Mouse (Mus musculus) forebrain, embryonic 15.5 days (tissue): Measurements from ENCODE around the gene Bag2. TPM values are rescaled to one million over a fixed set of nuclear protein-coding genes. Genes with fewer than 3 reads are reported as not detected.
"Not testable (repeated sequence)": the region's sequence is repeated elsewhere in the genome, so short reads cannot be mapped to it uniquely, and the experiment has no call there.

ENCODE experiments used
- ATAC-seq: fragments of 200-750 bp; cut with Nextera tagmentation; replicated peaks from 2 replicates; pipeline ENCODE4 v1.8.0; 2017; ENCODE audit warnings: mild to moderate bottlenecking, moderate TSS enrichment, moderate library complexity
- H3K27ac ChIP-seq: fragments of 300-500 bp; sonication (generic); replicated peaks from 2 replicates; pipeline ENCODE4 v1.5.1; 2015; ENCODE audit warnings: mild to moderate bottlenecking, inconsistent platforms
- H3K27me3 ChIP-seq: fragments of 300-500 bp; sonication (generic); 2 replicates; pipeline ENCODE4 v1.6.1; 2015; ENCODE audit warnings: inconsistent platforms
- H3K36me3 ChIP-seq: fragments of 300-500 bp; sonication (generic); 2 replicates; pipeline ENCODE4 v1.6.1; 2015; ENCODE audit warnings: mild to moderate bottlenecking, inconsistent platforms
- H3K4me1 ChIP-seq: fragments of 300-500 bp; sonication (generic); 2 replicates; pipeline ENCODE4 v1.6.1; 2015; ENCODE audit warnings: inconsistent platforms
- H3K4me2 ChIP-seq: fragments of 300-500 bp; sonication (generic); replicated peaks from 2 replicates; pipeline ENCODE4 v1.6.1; 2015; ENCODE audit warnings: mild to moderate bottlenecking, inconsistent platforms
- H3K4me3 ChIP-seq: fragments of 300-500 bp; sonication (generic); 2 replicates; pipeline ENCODE4 v1.5.1; 2015; ENCODE audit warnings: mild to moderate bottlenecking, inconsistent platforms
- H3K9ac ChIP-seq: fragments of 300-500 bp; sonication (generic); replicated peaks from 2 replicates; pipeline ENCODE4 v1.6.1; 2015; ENCODE audit warnings: mild to moderate bottlenecking, inconsistent platforms
- H3K9me3 ChIP-seq: fragments of 300-500 bp; sonication (generic); 2 replicates; pipeline ENCODE4 v1.6.1; 2016; ENCODE audit warnings: inconsistent platforms
- WGBS: fragments of 180-500 bp; shearing (Covaris S2); methylation state at CpG from one replicate; pipeline ENCODE4 v1.1.7; 2015; ENCODE audit warnings: mixed read lengths; 5-methylcytosine and 5-hydroxymethylcytosine counted together
- polyA plus RNA-seq: library from polyadenylated mRNA; unstranded; fragments of >200 nt; fragmentation: Nextera tagmentation; extraction: Ambion mirVana; gene quantifications from 2 replicates; pipeline ENCODE4 v1.2.1, GENCODE M21; 2015

Bag2 gene
- polyA plus RNA-seq, 1 experiment from 2014 or later, result 23.7 TPM

- Histone ChIP-seq H3K9ac (no peak overlapping the region), H3K4me1 (no peaks in the 10 kb centered on the region), H3K36me3 (peaks cover 36% of the 10 kb centered on the region), H3K4me3 (no peak overlapping the region), H3K4me2 (no peak overlapping the region), H3K27me3 (no peaks in the 10 kb centered on the region), H3K27ac (no peak overlapping the region), H3K9me3 (no peaks in the 10 kb centered on the region)
- WGBS, result 87% methylated on average over 11 of the region's 11 CpGs
- no peak for ATAC-seq
These were observed 8.0 kb upstream of the Bag2 start for GRCm38 (mm10) chr1:33765468-33766080.

DNA sequence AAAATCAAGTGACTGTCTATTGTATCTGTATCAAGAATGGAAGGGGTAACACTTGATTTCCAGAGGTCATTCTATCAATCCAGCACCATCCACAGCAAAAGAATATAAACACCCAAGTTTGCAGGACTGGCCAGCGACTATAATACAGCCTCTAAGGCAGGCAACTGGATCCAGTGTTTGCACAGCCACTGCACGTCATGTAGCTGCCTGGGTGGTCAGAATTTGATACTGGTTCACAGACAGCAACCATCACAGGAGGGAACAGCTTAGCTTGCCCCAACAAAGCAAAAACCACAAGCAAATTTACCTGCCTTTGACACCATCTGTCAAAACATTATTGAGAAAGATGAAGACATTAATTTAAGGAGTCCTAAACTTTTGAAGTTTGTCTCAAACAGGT, 6.2 kb upstream of the Bag2 start:
- no peak overlapping the region for H3K4me3 ChIP-seq
- H3K4me1 ChIP-seq, result no peaks in the 10 kb centered on the region
- H3K9me3 ChIP-seq, result no peaks in the 10 kb centered on the region
- H3K36me3 ChIP-seq, result peaks cover 27% of the 10 kb centered on the region
- no peaks in the 10 kb centered on the region for H3K27me3 ChIP-seq
- ATAC-seq, result no peak
- no peak overlapping the region for H3K27ac ChIP-seq
- no peak overlapping the region for H3K4me2 ChIP-seq
- WGBS, result 69% methylated on average over 2 of the region's 2 CpGs
- H3K9ac ChIP-seq, result no peak overlapping the region

DNA sequence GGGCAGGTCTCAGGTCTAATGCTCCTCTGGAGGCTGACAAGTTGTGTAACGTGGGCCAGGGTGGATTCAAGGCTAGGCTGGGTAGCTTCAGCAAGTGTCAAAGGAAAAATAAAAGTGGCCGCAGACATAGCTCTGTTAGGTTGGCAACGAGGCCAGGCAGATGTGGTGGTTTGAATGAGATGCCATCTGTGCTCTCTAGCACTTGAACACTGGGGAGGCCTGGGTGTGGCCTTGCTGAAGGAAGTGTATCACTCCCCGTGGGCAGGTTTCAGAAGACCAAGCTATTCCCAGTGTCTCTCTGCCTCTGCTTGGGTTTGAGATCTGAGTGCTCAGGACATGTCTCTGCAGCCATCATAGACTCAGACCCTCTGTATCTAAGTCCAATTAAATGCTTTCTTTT, 893 bp upstream of the Bag2 start:
- no peak overlapping the region for H3K4me2 ChIP-seq
- H3K27me3 ChIP-seq, result no peaks in the 10 kb centered on the region
- H3K27ac ChIP-seq, result no peak overlapping the region
- 50% methylated on average over 4 of the region's 4 CpGs for WGBS
- ATAC-seq, result no peak
- H3K36me3 ChIP-seq, result peaks cover 19% of the 10 kb centered on the region
- peaks cover 30% of the 10 kb centered on the region for H3K4me1 ChIP-seq
- no peaks in the 10 kb centered on the region for H3K9me3 ChIP-seq
- H3K4me3 ChIP-seq, result no peak overlapping the region
- no peak overlapping the region for H3K9ac ChIP-seq

- H3K9me3 ChIP-seq, result no peaks in the 10 kb centered on the region
- H3K27me3 ChIP-seq, result no peaks in the 10 kb centered on the region
- WGBS, result 5% methylated on average over 14 of the region's 14 CpGs
- no peak overlapping the region for H3K27ac ChIP-seq
- ATAC-seq, result peak; percentile 53
- H3K4me2 ChIP-seq, result peak overlapping the region; percentile 95
- H3K36me3 ChIP-seq, result peaks cover 15% of the 10 kb centered on the region
- H3K9ac ChIP-seq, result peak overlapping the region; percentile 61
- peaks cover 30% of the 10 kb centered on the region for H3K4me1 ChIP-seq
- peak overlapping the region; percentile 77 for H3K4me3 ChIP-seq
These were observed 572 bp downstream of the Bag2 start for GRCm38 (mm10) chr1:33757033-33757413.

- H3K27me3 ChIP-seq, result no peaks in the 10 kb centered on the region
- H3K4me2 ChIP-seq, result peak overlapping the region; percentile 95
- peaks cover 11% of the 10 kb centered on the region for H3K36me3 ChIP-seq
- no peak overlapping the region for H3K27ac ChIP-seq
- no peaks in the 10 kb centered on the region for H3K9me3 ChIP-seq
- 22% methylated on average over 18 of the region's 18 CpGs for WGBS
- H3K4me1 ChIP-seq, result peaks cover 35% of the 10 kb centered on the region
- H3K9ac ChIP-seq, result no peak overlapping the region
- peak overlapping the region; percentile 77 for H3K4me3 ChIP-seq
- ATAC-seq, result no peak
These were observed 1.1 kb downstream of the Bag2 start for GRCm38 (mm10) chr1:33756258-33757032.

DNA sequence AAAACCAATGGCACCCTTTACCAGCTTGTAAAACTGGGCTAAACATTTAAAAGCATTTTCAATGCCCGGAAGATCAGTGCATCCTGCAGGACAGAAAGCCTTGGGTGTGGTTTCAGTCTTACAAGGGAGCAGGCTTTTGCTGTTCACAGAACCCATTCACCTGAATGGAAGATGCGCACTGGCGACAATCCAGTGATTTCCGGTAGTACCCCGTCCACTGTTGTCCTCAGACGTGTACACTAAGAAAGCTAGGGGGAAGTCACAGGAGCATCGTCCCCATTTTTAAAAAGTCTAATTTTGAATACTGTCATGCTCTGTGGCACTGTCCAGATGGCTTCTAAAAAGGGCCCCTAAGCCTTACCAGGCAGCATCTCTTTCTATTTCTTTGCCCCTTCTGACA, 1.8 kb downstream of the Bag2 start:
- ATAC-seq, result no peak
- H3K9me3 ChIP-seq, result no peaks in the 10 kb centered on the region
- H3K36me3 ChIP-seq, result peaks cover 8% of the 10 kb centered on the region
- H3K4me1 ChIP-seq, result peaks cover 38% of the 10 kb centered on the region
- H3K27me3 ChIP-seq, result no peaks in the 10 kb centered on the region
- no peak overlapping the region for H3K4me3 ChIP-seq
- H3K4me2 ChIP-seq, result no peak overlapping the region
- no peak overlapping the region for H3K27ac ChIP-seq
- 74% methylated on average over 7 of the region's 7 CpGs for WGBS
- H3K9ac ChIP-seq, result no peak overlapping the region

DNA sequence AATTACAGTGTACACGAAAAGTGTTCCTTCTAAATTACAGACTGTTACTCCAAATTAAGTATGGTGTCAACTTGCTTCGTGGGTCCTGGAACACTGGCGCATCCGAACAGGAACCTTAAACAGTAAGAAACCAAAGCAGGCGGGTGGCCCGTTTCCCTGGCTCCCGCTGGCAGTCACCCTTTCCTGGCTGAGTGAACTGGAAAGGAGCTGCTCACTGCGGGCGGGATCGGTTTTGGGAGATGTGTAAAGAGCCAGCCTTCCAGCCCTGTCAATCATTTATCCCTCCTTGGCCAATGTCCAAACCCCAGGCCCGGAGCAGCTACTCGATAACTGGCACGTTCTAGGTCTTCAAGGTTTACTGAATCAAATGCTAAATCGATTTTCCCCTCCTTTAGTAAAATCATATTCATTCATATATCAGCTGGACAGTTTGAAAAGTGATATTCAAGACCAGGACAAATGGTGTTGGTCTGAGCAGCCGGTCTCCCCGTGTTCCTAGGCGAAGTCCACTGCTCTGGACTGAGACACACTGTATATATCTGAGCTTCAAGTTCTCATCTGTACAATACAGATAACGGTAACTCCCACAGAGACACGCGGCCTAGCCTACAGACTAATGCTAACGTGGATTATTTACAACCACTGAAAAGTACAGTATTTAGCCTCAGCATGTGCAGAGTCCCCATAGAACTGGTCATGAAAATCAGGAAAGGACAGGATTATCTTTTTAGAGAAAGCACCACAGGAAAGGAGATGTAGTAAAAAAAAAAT, 2.4 kb downstream of the Bag2 start:
- no peaks in the 10 kb centered on the region for H3K9me3 ChIP-seq
- H3K36me3 ChIP-seq, result peaks cover 1% of the 10 kb centered on the region
- no peaks in the 10 kb centered on the region for H3K27me3 ChIP-seq
- no peak overlapping the region for H3K27ac ChIP-seq
- no peak overlapping the region for H3K4me3 ChIP-seq
- H3K4me2 ChIP-seq, result 0 out of 2 replicates have a peak overlapping the region, but pooled peaks have one; percentile 0
- no peak overlapping the region for H3K9ac ChIP-seq
- ATAC-seq, result no peak
- peaks cover 38% of the 10 kb centered on the region for H3K4me1 ChIP-seq
- WGBS, result 63% methylated on average over 21 of the region's 21 CpGs

- no peak for ATAC-seq
- peaks cover 38% of the 10 kb centered on the region for H3K4me1 ChIP-seq
- H3K9me3 ChIP-seq, result no peaks in the 10 kb centered on the region
- H3K9ac ChIP-seq, result no peak overlapping the region
- 92% methylated on average over 17 of the region's 17 CpGs for WGBS
- no peaks in the 10 kb centered on the region for H3K27me3 ChIP-seq
- no peaks in the 10 kb centered on the region for H3K36me3 ChIP-seq
- H3K27ac ChIP-seq, result no peak overlapping the region
- no peak overlapping the region for H3K4me2 ChIP-seq
- no peak overlapping the region for H3K4me3 ChIP-seq
These were observed 3.5 kb downstream of the Bag2 start for GRCm38 (mm10) chr1:33754089-33754488.

GRCm38 (mm10) chr1:33751283-33751682, 6.3 kb downstream of the Bag2 start:
- Histone ChIP-seq H3K4me2 (no peak overlapping the region), H3K4me3 (no peak overlapping the region), H3K27me3 (no peaks in the 10 kb centered on the region), H3K4me1 (peaks cover 25% of the 10 kb centered on the region; the same call in 1 of the 2 replicates), H3K9ac (no peak overlapping the region), H3K27ac (peak overlapping the region; percentile 29; the same call in 1 of the 2 replicates), H3K36me3 (no peaks in the 10 kb centered on the region), H3K9me3 (no peaks in the 10 kb centered on the region)
- 50% methylated on average over 10 of the region's 10 CpGs for WGBS
- ATAC-seq, result peak; percentile 75

- not testable (repeated sequence) for H3K4me2 ChIP-seq, H3K9me3 ChIP-seq, H3K27me3 ChIP-seq, H3K9ac ChIP-seq, ATAC-seq, H3K27ac ChIP-seq, H3K36me3 ChIP-seq, H3K4me3 ChIP-seq
- peaks cover 11% of the 10 kb centered on the region; the same call in 1 of the 2 replicates for H3K4me1 ChIP-seq
- 83% methylated on average over 4 of the region's 4 CpGs for WGBS
These were observed 7.9 kb downstream of the Bag2 start for GRCm38 (mm10) chr1:33749709-33750108.

- WGBS, result 97% methylated on average over 11 of the region's 11 CpGs
- Histone ChIP-seq H3K4me1 (peaks cover 8% of the 10 kb centered on the region; the same call in 1 of the 2 replicates), H3K27ac (no peak overlapping the region), H3K9ac (no peak overlapping the region), H3K36me3 (no peaks in the 10 kb centered on the region; the same call in 1 of the 2 replicates), H3K4me3 (no peak overlapping the region), H3K4me2 (no peak overlapping the region), H3K27me3 (no peaks in the 10 kb centered on the region), H3K9me3 (no peaks in the 10 kb centered on the region)
- no peak for ATAC-seq
These were observed 8.5 kb downstream of the Bag2 start for GRCm38 (mm10) chr1:33749109-33749508.

GRCm38 (mm10) chr1:33745901-33746300, 11.7 kb downstream of the Bag2 start:
- H3K27ac ChIP-seq, result no peak overlapping the region
- no peak overlapping the region for H3K9ac ChIP-seq
- no peaks in the 10 kb centered on the region for H3K27me3 ChIP-seq
- 0 out of 2 replicates have a peak, but pooled peaks have one; percentile 29 for ATAC-seq
- H3K9me3 ChIP-seq, result no peaks in the 10 kb centered on the region
- H3K4me1 ChIP-seq, result no peaks in the 10 kb centered on the region
- no peaks in the 10 kb centered on the region; the same call in 1 of the 2 replicates for H3K36me3 ChIP-seq
- no peak overlapping the region for H3K4me3 ChIP-seq
- 95% methylated on average over 4 of the region's 4 CpGs for WGBS
- no peak overlapping the region for H3K4me2 ChIP-seq
